Mouse (Mus musculus) spleen, adult 18-20 months (tissue): ENCODE data around the gene 4930512M02Rik.

Experiments
- DNase-seq, 2 experiments: peaks; one replicate each; pipeline ENCODE4 v3.0.0; 2022; ENCODE audit warnings: mixed read lengths in 2 of 2

Gene 4930512M02Rik

GRCm38 (mm10) chr11:11564266-11565044 lies 63.2 kb downstream of the 4930512M02Rik start:
- DNase-seq: peak; percentile 27 to 41

- DNase-seq: no peak
Measured at GRCm38 (mm10) chr11:11561118-11561517, 66.5 kb downstream of the 4930512M02Rik start.

- DNase-seq: no peak
Measured at GRCm38 (mm10) chr11:11559099-11559686, 68.4 kb downstream of the 4930512M02Rik start.

GRCm38 (mm10) chr11:11558662-11559061 lies 69.0 kb downstream of the 4930512M02Rik start:
- DNase-seq: no peak

- DNase-seq: peak; percentile 75 to 84
Measured at GRCm38 (mm10) chr11:11557173-11557967, 70.3 kb downstream of the 4930512M02Rik start.

- no peak for DNase-seq
Measured at GRCm38 (mm10) chr11:11556186-11556585, 71.4 kb downstream of the 4930512M02Rik start.

GRCm38 (mm10) chr11:11555563-11555962 lies 72.1 kb downstream of the 4930512M02Rik start:
- DNase-seq: no peak

GRCm38 (mm10) chr11:11547597-11548240 lies 79.9 kb downstream of the 4930512M02Rik start:
- DNase-seq: no peak

GRCm38 (mm10) chr11:11546903-11547511 lies 80.6 kb downstream of the 4930512M02Rik start:
- no peak for DNase-seq

- no peak for DNase-seq
Measured at GRCm38 (mm10) chr11:11545948-11546347, 81.7 kb downstream of the 4930512M02Rik start.
